Mouse (Mus musculus) embryonic facial prominence, embryonic 12.5 days (tissue): Measurements from ENCODE around the gene 1600012H06Rik. TPM values are rescaled to one million over a fixed set of nuclear protein-coding genes. Genes with fewer than 3 reads are reported as not detected.
"Not testable (repeated sequence)": the region's sequence is repeated elsewhere in the genome, so short reads cannot be mapped to it uniquely, and the experiment has no call there.

Experiments used
- ATAC-seq: fragments of 200-750 bp; cut with Nextera tagmentation; 2 replicates; pipeline ENCODE4 v1.8.0; 2017; ENCODE audit not compliant: insufficient number of reproducible peaks, insufficient read depth, low FRiP score, low TSS enrichment
- H3K27ac ChIP-seq: fragments of 300-500 bp; sonication (generic); 2 replicates; pipeline ENCODE4 v1.5.1; 2016; ENCODE audit warnings: mild to moderate bottlenecking
- H3K27me3 ChIP-seq: fragments of 300-500 bp; sonication (generic); 2 replicates; pipeline ENCODE4 v1.6.1; 2016; ENCODE audit warnings: mild to moderate bottlenecking, moderate library complexity
- H3K36me3 ChIP-seq: fragments of 300-500 bp; sonication (generic); 2 replicates; pipeline ENCODE4 v1.6.1; 2016; ENCODE audit warnings: mild to moderate bottlenecking
- H3K4me1 ChIP-seq: fragments of 300-500 bp; sonication (generic); 2 replicates; pipeline ENCODE4 v1.6.1; 2016
- H3K4me2 ChIP-seq: fragments of 300-500 bp; sonication (generic); replicated peaks from 2 replicates; pipeline ENCODE4 v1.6.1; 2016; ENCODE audit warnings: mild to moderate bottlenecking, moderate library complexity
- H3K4me3 ChIP-seq: fragments of 300-500 bp; sonication (generic); 2 replicates; pipeline ENCODE4 v1.5.1; 2016; ENCODE audit warnings: mild to moderate bottlenecking
- H3K9ac ChIP-seq: fragments of 300-500 bp; sonication (generic); 2 replicates; pipeline ENCODE4 v1.6.1; 2016; ENCODE audit warnings: mild to moderate bottlenecking, moderate library complexity
- H3K9me3 ChIP-seq: fragments of 300-500 bp; sonication (generic); 2 replicates; pipeline ENCODE4 v1.6.1; 2016; ENCODE audit warnings: mild to moderate bottlenecking, moderate library complexity
- WGBS: fragments of 180-500 bp; shearing (Covaris S2); methylation state at CpG from one replicate; pipeline ENCODE4 v1.1.7; 2016; 5-methylcytosine and 5-hydroxymethylcytosine counted together
- polyA plus RNA-seq: library from polyadenylated mRNA; unstranded; fragments of >200 nt; fragmentation: Nextera tagmentation; extraction: Ambion mirVana; gene quantifications from 2 replicates; pipeline ENCODE4 v1.2.1, GENCODE M21; 2016

Gene 1600012H06Rik
- polyA plus RNA-seq, 1 experiment from 2014 or later: 33.3 TPM

GRCm38 (mm10) chr17:14949161-14949827 is 6.3 kb downstream of the 1600012H06Rik start:
- no peaks in the 10 kb centered on the region for H3K27me3 ChIP-seq
- H3K36me3 ChIP-seq: peaks cover 71% of the 10 kb centered on the region
- H3K4me3 ChIP-seq: no peak overlapping the region
- H3K4me2 ChIP-seq: no peak overlapping the region
- no peak for ATAC-seq
- H3K4me1 ChIP-seq: peaks cover 3% of the 10 kb centered on the region
- no peak overlapping the region for H3K9ac ChIP-seq
- no peaks in the 10 kb centered on the region for H3K9me3 ChIP-seq
- no peak overlapping the region for H3K27ac ChIP-seq
- 86% methylated on average over 7 of the region's 7 CpGs for WGBS

- WGBS: 90% methylated on average over 8 of the region's 8 CpGs
- peaks cover 50% of the 10 kb centered on the region for H3K36me3 ChIP-seq
Observed at GRCm38 (mm10) chr17:14953452-14953851, 10.5 kb downstream of the 1600012H06Rik start.

GRCm38 (mm10) chr17:14958686-14959327 is 15.8 kb downstream of the 1600012H06Rik start:
- WGBS: 87% methylated on average over 5 of the region's 5 CpGs
- ATAC-seq: no peak

More at GRCm38 (mm10) chr17:14953452-14953851, 10.5 kb downstream of the 1600012H06Rik start:
- Histone ChIP-seq H3K27ac (no peak overlapping the region), H3K4me2 (no peak overlapping the region), H3K9me3 (no peaks in the 10 kb centered on the region), H3K27me3 (no peaks in the 10 kb centered on the region), H3K4me1 (0 out of 2 replicates have a peak, but pooled peaks cover under 1% of the 10 kb centered on the region), H3K4me3 (no peak overlapping the region), H3K9ac (no peak overlapping the region)
- ATAC-seq: no peak

GRCm38 (mm10) chr17:14959979-14960378 is 17.0 kb downstream of the 1600012H06Rik start:
- Histone ChIP-seq H3K9me3 (no peaks in the 10 kb centered on the region), H3K9ac (peak overlapping the region; percentile 40), H3K27me3 (no peaks in the 10 kb centered on the region), H3K4me3 (peak overlapping the region; percentile 26; the same call in 1 of the 2 replicates), H3K27ac (no peak overlapping the region), H3K36me3 (0 out of 2 replicates have a peak, but pooled peaks cover 4% of the 10 kb centered on the region), H3K4me2 (peak overlapping the region; percentile 72), H3K4me1 (peaks cover 7% of the 10 kb centered on the region)
- 35% methylated on average over 3 of the region's 3 CpGs for WGBS
- ATAC-seq: no peak

More at GRCm38 (mm10) chr17:14958686-14959327, 15.8 kb downstream of the 1600012H06Rik start:
- peaks cover 13% of the 10 kb centered on the region for H3K36me3 ChIP-seq
- H3K4me3 ChIP-seq: no peak overlapping the region
- H3K27ac ChIP-seq: no peak overlapping the region
- H3K9me3 ChIP-seq: no peaks in the 10 kb centered on the region
- H3K9ac ChIP-seq: no peak overlapping the region
- no peak overlapping the region for H3K4me2 ChIP-seq
- H3K27me3 ChIP-seq: no peaks in the 10 kb centered on the region
- H3K4me1 ChIP-seq: peaks cover 7% of the 10 kb centered on the region

- H3K27ac ChIP-seq: no peak overlapping the region
- no peaks in the 10 kb centered on the region for H3K9me3 ChIP-seq
- WGBS: 1% methylated on average over 23 of the region's 23 CpGs
- peak; percentile 23; the same call in 1 of the 2 replicates for ATAC-seq
- peak overlapping the region; percentile 72 for H3K4me2 ChIP-seq
- 0 out of 2 replicates have a peak, but pooled peaks cover 4% of the 10 kb centered on the region for H3K36me3 ChIP-seq
- peak overlapping the region; percentile 71 for H3K9ac ChIP-seq
- H3K4me3 ChIP-seq: peak overlapping the region; percentile 72
- no peaks in the 10 kb centered on the region for H3K27me3 ChIP-seq
- H3K4me1 ChIP-seq: peaks cover 7% of the 10 kb centered on the region
Observed at GRCm38 (mm10) chr17:14960520-14960919, 17.5 kb downstream of the 1600012H06Rik start.

GRCm38 (mm10) chr17:14960951-14961556 is 18.1 kb downstream of the 1600012H06Rik start, which contains the start of gene Phf10:
TSS of gene Phf10 (minus strand) at chr17:14961273.
- peak within 1 kb of the TSS; percentile 71 for H3K9ac ChIP-seq
- H3K4me1 ChIP-seq, H3K9me3 ChIP-seq, H3K36me3 ChIP-seq, H3K27me3 ChIP-seq: not testable (repeated sequence)
- under 1% methylated on average over 44 of the region's 100 CpGs for WGBS
- peak within 1 kb of the TSS; percentile 72; the same call in 1 of the 2 replicates for H3K27ac ChIP-seq
- peak within 1 kb of the TSS; percentile 72 for H3K4me3 ChIP-seq
- ATAC-seq: peak; percentile 76
- peak within 1 kb of the TSS; percentile 72 for H3K4me2 ChIP-seq

- not testable (repeated sequence) for H3K36me3 ChIP-seq
Observed at GRCm38 (mm10) chr17:14961557-14962154, 18.7 kb downstream of the 1600012H06Rik start.

GRCm38 (mm10) chr17:14968373-14968913 is 25.5 kb downstream of the 1600012H06Rik start:
- not testable (repeated sequence) for H3K36me3 ChIP-seq, H3K4me1 ChIP-seq, ATAC-seq, H3K4me3 ChIP-seq, H3K4me2 ChIP-seq, H3K27ac ChIP-seq, H3K27me3 ChIP-seq, H3K9me3 ChIP-seq, H3K9ac ChIP-seq
- no CpG with 5 or more reads among the region's 6 CpGs for WGBS

More at GRCm38 (mm10) chr17:14961557-14962154, 18.7 kb downstream of the 1600012H06Rik start:
- not testable (repeated sequence) for H3K4me1 ChIP-seq, H3K4me2 ChIP-seq, H3K27ac ChIP-seq, H3K9ac ChIP-seq, H3K4me3 ChIP-seq, H3K9me3 ChIP-seq, H3K27me3 ChIP-seq
- ATAC-seq: peak; percentile 94
- WGBS: no CpG with 5 or more reads among the region's 44 CpGs

- not testable (repeated sequence) for H3K27ac ChIP-seq, H3K4me1 ChIP-seq, H3K4me2 ChIP-seq, ATAC-seq, H3K36me3 ChIP-seq, H3K9ac ChIP-seq, H3K27me3 ChIP-seq, H3K9me3 ChIP-seq, H3K4me3 ChIP-seq
- 2% methylated on average over 4 of the region's 7 CpGs for WGBS
Observed at GRCm38 (mm10) chr17:14977718-14978361, 34.9 kb downstream of the 1600012H06Rik start.

GRCm38 (mm10) chr17:14978362-14979038 is 35.5 kb downstream of the 1600012H06Rik start, which contains the start of the genes 9030025P20Rik and Gm3417:
TSS of gene 9030025P20Rik (plus strand) at chr17:14978468.
TSS of gene Gm3417 (minus strand) at chr17:14978790.
- WGBS: no CpG with 5 or more reads among the region's 60 CpGs
- H3K9ac ChIP-seq, H3K4me2 ChIP-seq, H3K4me3 ChIP-seq, H3K27me3 ChIP-seq, H3K4me1 ChIP-seq, H3K27ac ChIP-seq, H3K9me3 ChIP-seq, H3K36me3 ChIP-seq: not testable (repeated sequence)
- peak; percentile 96 for ATAC-seq
